Mouse (Mus musculus): ENCODE measurements around the gene Fbl. TPM values are rescaled to one million over a fixed set of nuclear protein-coding genes. Genes with fewer than 3 reads are reported as not detected.

Fbl gene
- polyA plus RNA-seq, 1 experiment from 2014 or later, result 92.1 TPM

DNA sequence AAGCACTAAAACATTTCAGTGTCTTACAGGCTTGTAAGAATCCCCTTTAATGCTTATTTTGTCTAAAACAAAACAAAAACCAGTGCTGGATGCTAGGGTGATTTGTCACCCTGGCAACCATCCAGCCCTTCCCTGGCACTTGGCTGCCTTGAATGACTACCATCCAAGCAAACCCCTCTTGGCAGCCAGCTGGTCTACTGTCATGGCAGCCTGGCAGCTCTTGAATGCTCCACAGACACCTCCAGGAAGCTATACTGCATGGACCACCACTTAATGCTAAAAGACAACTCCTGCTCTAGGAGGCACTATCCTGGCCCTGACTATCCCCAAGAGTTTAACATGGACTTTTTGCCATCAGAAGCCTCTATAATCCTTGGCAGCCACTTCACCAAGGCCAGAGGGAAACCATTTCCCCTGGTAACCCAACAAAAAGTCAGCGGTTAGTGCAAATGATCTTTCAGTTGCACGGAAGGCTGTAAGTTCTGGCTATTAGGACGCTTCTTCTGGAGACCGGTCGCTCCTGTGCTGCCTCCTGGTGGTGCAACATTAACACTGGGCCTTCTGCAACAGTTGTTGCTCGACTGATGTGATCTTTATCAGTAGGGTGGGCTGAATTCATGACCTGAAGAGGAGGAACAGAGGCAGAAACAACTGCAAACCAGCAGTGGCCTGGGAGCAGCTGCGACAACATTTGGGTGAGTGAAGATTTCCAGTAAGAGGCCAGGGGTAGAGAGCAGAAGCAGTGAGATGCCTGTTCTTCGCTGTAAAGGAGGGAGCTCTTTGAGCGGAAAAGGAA lies 992 bp upstream of the Fbl start:
- WGBS, result 10% methylated on average over 9 of the region's 9 CpGs
- Histone ChIP-seq H3K4me3 (peak overlapping the region; percentile 72), H3K27ac (ENCODE audit: poor library complexity, severe bottlenecking) (peak overlapping the region; percentile 82), H3K9ac (peak overlapping the region; percentile 86), H3K36me3 (no peaks in the 10 kb centered on the region), H3K4me1 (replicated peaks) (peaks cover 27% of the 10 kb centered on the region), H3K27me3 (replicated peaks) (no peaks in the 10 kb centered on the region), H3K9me3 (replicated peaks) (peaks cover 5% of the 10 kb centered on the region), H3K4me2 (peak overlapping the region; percentile 88)
- no peak for ATAC-seq (ENCODE audit: insufficient number of reproducible peaks, low FRiP score)

DNA sequence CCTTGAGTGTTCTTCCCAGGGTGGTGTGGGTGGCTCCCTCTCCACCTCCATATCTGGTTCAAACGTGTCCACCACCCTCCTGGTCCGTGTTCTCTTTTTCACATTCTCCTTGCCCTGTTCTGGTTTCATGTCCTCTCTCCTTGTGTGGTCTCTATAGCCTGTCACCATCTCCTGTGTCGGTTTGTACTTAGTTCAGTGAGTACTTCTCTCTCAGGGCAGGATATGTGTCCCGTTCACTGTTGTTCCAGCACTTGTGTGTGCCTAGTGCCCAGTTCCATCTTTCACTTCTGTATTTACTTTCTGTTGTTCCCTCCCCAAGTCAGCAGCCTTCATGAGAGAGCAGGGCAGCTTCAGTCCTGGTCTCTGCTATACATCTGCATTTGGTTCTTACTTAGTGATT lies 5.8 kb downstream of the Fbl start:
- Histone ChIP-seq H3K4me3 (no peak overlapping the region), H3K9me3 (replicated peaks) (no peaks in the 10 kb centered on the region), H3K4me2 (no peak overlapping the region), H3K4me1 (replicated peaks) (peaks cover 19% of the 10 kb centered on the region), H3K27me3 (replicated peaks) (no peaks in the 10 kb centered on the region), H3K9ac (no peak overlapping the region), H3K27ac (ENCODE audit: poor library complexity, severe bottlenecking) (no peak overlapping the region), H3K36me3 (peaks cover 37% of the 10 kb centered on the region)
- ATAC-seq (ENCODE audit: insufficient number of reproducible peaks, low FRiP score), result no peak
- 86% methylated on average over 4 of the region's 4 CpGs for WGBS

DNA sequence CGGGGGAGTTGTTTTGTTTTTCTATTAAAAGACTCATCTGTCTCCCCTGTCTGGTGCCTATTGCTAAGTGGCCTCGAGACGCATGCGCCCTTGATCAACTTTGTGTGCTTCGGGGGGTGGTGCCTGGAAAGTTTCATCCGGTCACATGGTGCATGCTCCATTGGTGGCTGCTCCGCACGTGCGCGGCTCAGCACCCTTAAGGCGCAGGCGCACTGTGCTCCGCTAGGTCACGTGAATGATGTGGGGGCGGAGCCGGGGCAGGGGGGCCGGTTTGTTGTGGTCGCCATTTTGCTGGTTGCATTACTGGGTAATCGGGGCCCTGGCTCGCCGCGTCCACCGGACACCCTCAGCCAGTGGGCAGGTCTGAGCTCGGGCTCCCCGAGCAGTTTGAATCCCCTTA lies 9.7 kb downstream of the Fbl start, which contains the start of gene Dyrk1b:
Dyrk1b (plus strand) TSS at position 242 of the 400 bp plus-strand sequence.
- no peaks in the 10 kb centered on the region for H3K27me3 ChIP-seq (replicated peaks)
- H3K9ac ChIP-seq, result peak within 1 kb of the TSS; percentile 95
- H3K27ac ChIP-seq (ENCODE audit: poor library complexity, severe bottlenecking), result peak within 1 kb of the TSS; percentile 78
- no peaks in the 10 kb centered on the region for H3K9me3 ChIP-seq (replicated peaks)
- H3K4me3 ChIP-seq, result peak within 1 kb of the TSS; percentile 95
- H3K4me1 ChIP-seq (replicated peaks), result peaks cover 13% of the 10 kb centered on the region
- under 1% methylated on average over 25 of the region's 25 CpGs for WGBS
- peak; percentile 95 for ATAC-seq (ENCODE audit: insufficient number of reproducible peaks, low FRiP score)
- H3K36me3 ChIP-seq, result peaks cover 68% of the 10 kb centered on the region
- peak within 1 kb of the TSS; percentile 92 for H3K4me2 ChIP-seq

DNA sequence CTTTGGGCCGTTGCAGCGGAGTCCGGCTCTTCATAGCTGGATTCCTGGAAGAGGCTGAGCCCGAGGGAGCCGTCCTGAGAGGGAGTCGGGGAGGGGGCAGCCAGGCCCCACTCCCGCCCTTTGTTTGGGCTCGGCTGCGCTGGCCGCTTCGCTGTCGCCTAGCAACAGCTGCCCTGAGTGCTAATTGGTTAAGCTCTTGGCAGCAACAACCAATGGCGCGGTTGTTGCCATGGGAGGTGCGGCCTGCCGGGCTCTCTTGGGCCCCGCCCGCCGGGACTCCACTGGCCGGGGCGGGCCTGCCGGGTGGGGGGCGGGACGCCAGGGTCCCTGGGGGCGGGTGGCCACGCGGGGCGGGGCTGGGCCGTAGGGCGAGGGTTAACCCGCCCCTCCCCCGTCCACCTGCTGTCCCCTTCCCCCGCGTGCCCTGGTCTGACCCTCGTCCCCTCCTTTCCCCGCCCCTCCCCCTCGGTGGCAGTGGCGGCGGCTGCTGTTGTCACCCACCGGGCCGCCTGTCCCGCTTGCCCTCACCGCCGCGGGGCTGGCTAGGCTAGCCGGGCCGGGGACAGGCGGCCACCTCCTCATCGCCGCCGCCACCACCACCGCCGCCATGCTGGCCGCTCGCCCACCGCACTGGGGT lies 10.3 kb downstream of the Fbl start:
- Histone ChIP-seq H3K27ac (ENCODE audit: poor library complexity, severe bottlenecking) (peak overlapping the region; percentile 78), H3K4me1 (replicated peaks) (peaks cover 13% of the 10 kb centered on the region), H3K4me3 (peak overlapping the region; percentile 95), H3K27me3 (replicated peaks) (no peaks in the 10 kb centered on the region), H3K9me3 (replicated peaks) (no peaks in the 10 kb centered on the region), H3K4me2 (peak overlapping the region; percentile 92), H3K36me3 (peaks cover 71% of the 10 kb centered on the region), H3K9ac (peak overlapping the region; percentile 95)
- 1% methylated on average over 42 of the region's 56 CpGs for WGBS
- peak; percentile 97 for ATAC-seq (ENCODE audit: insufficient number of reproducible peaks, low FRiP score)

DNA sequence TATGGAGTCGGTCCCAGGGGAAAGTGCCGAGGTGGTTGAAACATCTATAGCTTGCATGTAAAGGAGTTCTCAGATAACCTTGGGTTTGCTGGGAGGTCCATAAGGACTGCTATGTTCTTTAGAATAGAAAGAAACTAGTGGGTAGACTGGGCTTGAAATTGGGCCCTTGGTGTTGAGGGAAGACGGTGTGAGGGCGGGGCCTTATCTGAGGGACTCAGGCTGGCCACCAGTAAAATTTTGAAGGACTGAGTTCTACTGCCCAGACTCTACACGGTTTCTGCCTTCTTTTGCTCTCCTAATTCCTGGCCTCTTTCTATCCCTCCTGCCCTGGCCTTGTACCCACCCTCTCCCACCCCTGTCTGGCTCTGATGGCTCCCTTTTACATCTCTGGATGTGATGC lies 11.4 kb downstream of the Fbl start:
- ATAC-seq (ENCODE audit: insufficient number of reproducible peaks, low FRiP score), result no peak
- H3K4me2 ChIP-seq, result peak overlapping the region; percentile 92
- H3K9ac ChIP-seq, result peak overlapping the region; percentile 95; the same call in 1 of the 2 replicates
- H3K9me3 ChIP-seq (replicated peaks), result no peaks in the 10 kb centered on the region
- H3K4me3 ChIP-seq, result peak overlapping the region; percentile 95
- peaks cover 71% of the 10 kb centered on the region for H3K36me3 ChIP-seq
- 67% methylated on average over 5 of the region's 5 CpGs for WGBS
- H3K27ac ChIP-seq (ENCODE audit: poor library complexity, severe bottlenecking), result no peak overlapping the region
- peaks cover 13% of the 10 kb centered on the region for H3K4me1 ChIP-seq (replicated peaks)
- no peaks in the 10 kb centered on the region for H3K27me3 ChIP-seq (replicated peaks)

DNA sequence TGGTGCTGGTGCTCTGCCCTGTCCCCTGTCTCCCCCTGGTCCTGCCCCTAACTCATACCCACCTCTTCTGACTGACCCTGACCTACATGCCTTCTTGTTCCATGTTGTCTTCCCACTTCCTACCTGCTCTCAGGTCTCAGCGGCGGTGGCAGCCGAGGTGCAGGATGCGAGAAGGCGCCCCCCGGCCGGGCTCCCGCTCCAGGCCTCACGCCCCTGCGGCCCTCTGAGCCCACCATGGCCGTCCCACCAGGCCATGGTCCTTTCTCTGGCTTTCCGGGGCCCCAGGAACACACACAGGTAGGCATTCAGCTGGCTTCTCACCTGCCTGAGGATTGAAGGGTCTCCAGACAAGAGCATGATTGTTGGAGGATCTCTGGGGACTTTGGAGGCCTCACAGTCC lies 11.9 kb downstream of the Fbl start:
- H3K36me3 ChIP-seq, result peaks cover 71% of the 10 kb centered on the region
- peak overlapping the region; percentile 37; the same call in 1 of the 2 replicates for H3K9ac ChIP-seq
- H3K4me1 ChIP-seq (replicated peaks), result peaks cover 13% of the 10 kb centered on the region
- H3K4me2 ChIP-seq, result no peak overlapping the region
- 96% methylated on average over 12 of the region's 12 CpGs for WGBS
- no peaks in the 10 kb centered on the region for H3K27me3 ChIP-seq (replicated peaks)
- H3K9me3 ChIP-seq (replicated peaks), result no peaks in the 10 kb centered on the region
- H3K4me3 ChIP-seq, result no peak overlapping the region
- no peak for ATAC-seq (ENCODE audit: insufficient number of reproducible peaks, low FRiP score)
- no peak overlapping the region for H3K27ac ChIP-seq (ENCODE audit: poor library complexity, severe bottlenecking)

DNA sequence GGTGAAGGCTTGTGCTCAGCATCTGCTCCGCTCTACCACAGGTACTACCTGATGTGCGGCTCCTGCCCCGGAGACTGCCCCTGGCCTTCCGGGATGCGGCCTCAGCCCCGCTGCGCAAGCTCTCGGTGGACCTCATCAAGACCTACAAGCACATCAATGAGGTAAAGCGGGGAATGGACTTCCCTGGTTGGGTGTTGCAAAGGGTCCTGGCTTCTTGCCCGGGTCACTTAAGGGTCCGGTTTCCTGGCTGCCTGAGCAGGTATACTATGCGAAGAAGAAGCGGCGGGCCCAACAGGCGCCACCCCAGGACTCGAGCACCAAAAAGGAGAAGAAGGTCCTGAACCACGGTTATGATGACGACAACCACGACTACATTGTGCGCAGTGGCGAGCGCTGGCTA lies 12.8 kb downstream of the Fbl start:
- Histone ChIP-seq H3K4me3 (no peak overlapping the region), H3K9me3 (replicated peaks) (no peaks in the 10 kb centered on the region), H3K27me3 (replicated peaks) (no peaks in the 10 kb centered on the region), H3K36me3 (peaks cover 71% of the 10 kb centered on the region), H3K4me1 (replicated peaks) (peaks cover 13% of the 10 kb centered on the region), H3K9ac (no peak overlapping the region), H3K4me2 (no peak overlapping the region), H3K27ac (ENCODE audit: poor library complexity, severe bottlenecking) (no peak overlapping the region)
- no peak for ATAC-seq (ENCODE audit: insufficient number of reproducible peaks, low FRiP score)
- WGBS, result 95% methylated on average over 22 of the region's 22 CpGs

DNA sequence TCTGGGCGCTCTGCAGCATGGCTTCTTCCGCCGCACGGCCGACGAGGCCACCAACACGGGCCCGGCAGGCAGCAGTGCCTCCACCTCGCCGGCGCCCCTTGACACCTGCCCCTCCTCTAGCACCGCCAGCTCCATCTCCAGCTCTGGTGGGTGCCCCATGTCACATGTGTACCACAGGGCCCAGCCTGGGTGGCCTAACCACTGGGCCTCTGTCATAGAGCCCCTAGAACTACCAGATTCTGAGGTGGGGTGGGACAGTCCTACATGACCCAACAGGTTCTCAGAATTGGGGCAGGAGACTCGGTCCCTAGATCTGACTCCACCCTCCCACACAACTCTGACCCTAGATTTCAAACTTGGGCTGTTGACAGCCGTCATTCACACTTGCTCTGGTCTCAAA lies 16.4 kb downstream of the Fbl start:
- WGBS, result 88% methylated on average over 14 of the region's 14 CpGs
- Histone ChIP-seq H3K9me3 (replicated peaks) (no peaks in the 10 kb centered on the region), H3K27me3 (replicated peaks) (no peaks in the 10 kb centered on the region), H3K36me3 (peaks cover 95% of the 10 kb centered on the region), H3K4me1 (replicated peaks) (peaks cover 6% of the 10 kb centered on the region), H3K4me3 (no peak overlapping the region), H3K9ac (no peak overlapping the region), H3K4me2 (no peak overlapping the region), H3K27ac (ENCODE audit: poor library complexity, severe bottlenecking) (no peak overlapping the region)
- no peak for ATAC-seq (ENCODE audit: insufficient number of reproducible peaks, low FRiP score)

DNA sequence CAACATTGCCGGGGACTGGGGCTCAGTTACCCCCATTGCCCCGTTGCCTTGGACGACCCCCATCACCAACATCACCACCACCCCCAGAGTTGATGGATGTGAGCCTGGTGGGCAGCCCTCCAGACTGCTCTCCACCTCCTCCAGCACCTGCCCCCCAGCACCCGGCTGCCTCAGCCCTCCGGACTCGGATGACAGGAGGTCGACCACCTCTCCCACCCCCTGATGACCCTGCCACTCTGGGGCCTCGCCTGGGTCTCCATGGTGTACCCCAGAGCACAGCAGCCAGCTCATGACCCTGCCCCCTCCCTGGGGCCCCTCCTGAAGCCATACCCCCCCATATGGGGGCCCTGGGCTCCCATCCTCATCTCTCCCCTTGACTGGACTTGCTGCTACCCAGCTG lies 17.1 kb downstream of the Fbl start:
- peak; percentile 37; the same call in 1 of the 2 replicates for ATAC-seq (ENCODE audit: insufficient number of reproducible peaks, low FRiP score)
- Histone ChIP-seq H3K36me3 (peaks cover 98% of the 10 kb centered on the region), H3K27ac (ENCODE audit: poor library complexity, severe bottlenecking) (no peak overlapping the region), H3K4me1 (replicated peaks) (no peaks in the 10 kb centered on the region), H3K9ac (no peak overlapping the region), H3K27me3 (replicated peaks) (no peaks in the 10 kb centered on the region), H3K9me3 (replicated peaks) (no peaks in the 10 kb centered on the region), H3K4me2 (no peak overlapping the region), H3K4me3 (no peak overlapping the region)
- WGBS, result 88% methylated on average over 8 of the region's 8 CpGs

DNA sequence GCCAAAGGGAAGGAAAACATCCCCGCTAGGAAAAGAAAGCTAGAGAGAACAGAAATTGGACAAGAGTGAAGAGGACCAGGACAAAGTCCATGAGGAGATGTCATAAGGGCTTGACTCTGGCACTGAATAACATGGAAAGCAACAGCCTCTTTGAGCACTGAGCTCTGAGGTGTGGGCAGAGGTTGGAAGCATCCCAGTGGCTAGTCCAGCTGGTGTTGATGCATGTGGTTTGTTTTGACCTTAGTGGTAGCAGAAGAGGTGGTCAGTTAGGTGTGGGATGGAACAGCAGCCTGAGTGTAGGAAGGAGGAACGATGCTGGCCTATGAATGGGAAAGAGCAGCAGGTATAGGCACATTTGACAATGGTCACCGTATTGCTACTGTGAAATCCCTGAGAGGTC lies 22.0 kb downstream of the Fbl start:
- Histone ChIP-seq H3K4me1 (replicated peaks) (no peaks in the 10 kb centered on the region), H3K27me3 (replicated peaks) (no peaks in the 10 kb centered on the region), H3K27ac (ENCODE audit: poor library complexity, severe bottlenecking) (no peak overlapping the region), H3K4me2 (no peak overlapping the region), H3K9ac (no peak overlapping the region), H3K4me3 (no peak overlapping the region), H3K9me3 (replicated peaks) (no peaks in the 10 kb centered on the region), H3K36me3 (peaks cover 77% of the 10 kb centered on the region)
- no peak for ATAC-seq (ENCODE audit: insufficient number of reproducible peaks, low FRiP score)
- WGBS, result 92% methylated on average over 3 of the region's 3 CpGs

DNA sequence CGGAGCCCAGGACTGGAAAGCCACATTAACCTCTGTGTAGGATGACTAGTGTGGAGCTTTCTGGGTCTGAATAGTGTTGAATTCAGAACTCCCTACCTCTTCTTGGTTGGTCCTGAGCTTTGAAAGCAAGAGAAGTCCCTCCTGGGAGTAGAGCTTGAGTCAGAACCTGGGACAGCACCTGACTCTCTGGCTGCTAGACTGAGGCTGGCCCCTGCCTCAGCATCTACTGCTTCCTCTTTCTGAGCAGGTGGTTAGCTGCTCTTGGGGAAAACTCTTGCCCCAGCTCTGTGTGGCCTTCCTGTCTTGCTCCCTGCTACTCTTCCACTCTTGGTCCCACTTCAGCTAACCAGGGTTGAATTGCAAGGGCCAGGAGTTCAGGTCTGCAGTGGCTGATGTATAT lies 22.4 kb downstream of the Fbl start:
- no peaks in the 10 kb centered on the region for H3K9me3 ChIP-seq (replicated peaks)
- 100% methylated on average over 1 of the region's 1 CpGs for WGBS
- H3K4me2 ChIP-seq, result no peak overlapping the region
- H3K27ac ChIP-seq (ENCODE audit: poor library complexity, severe bottlenecking), result no peak overlapping the region
- H3K4me3 ChIP-seq, result no peak overlapping the region
- no peak overlapping the region for H3K9ac ChIP-seq
- no peak for ATAC-seq (ENCODE audit: insufficient number of reproducible peaks, low FRiP score)
- H3K27me3 ChIP-seq (replicated peaks), result no peaks in the 10 kb centered on the region
- no peaks in the 10 kb centered on the region for H3K4me1 ChIP-seq (replicated peaks)
- peaks cover 73% of the 10 kb centered on the region for H3K36me3 ChIP-seq
